Mouse (Mus musculus): Measurements from ENCODE around the gene Gpn2.

The Gpn2 gene

GRCm38 (mm10) chr4:133624830-133625229 lies 40.7 kb downstream of the Gpn2 start:
- DNase-seq (ENCODE audit: low spot score in 2 of 2): no peak

GRCm38 (mm10) chr4:133625621-133626071 lies 41.5 kb downstream of the Gpn2 start:
- no peak for DNase-seq (ENCODE audit: low spot score in 2 of 2)

DNA sequence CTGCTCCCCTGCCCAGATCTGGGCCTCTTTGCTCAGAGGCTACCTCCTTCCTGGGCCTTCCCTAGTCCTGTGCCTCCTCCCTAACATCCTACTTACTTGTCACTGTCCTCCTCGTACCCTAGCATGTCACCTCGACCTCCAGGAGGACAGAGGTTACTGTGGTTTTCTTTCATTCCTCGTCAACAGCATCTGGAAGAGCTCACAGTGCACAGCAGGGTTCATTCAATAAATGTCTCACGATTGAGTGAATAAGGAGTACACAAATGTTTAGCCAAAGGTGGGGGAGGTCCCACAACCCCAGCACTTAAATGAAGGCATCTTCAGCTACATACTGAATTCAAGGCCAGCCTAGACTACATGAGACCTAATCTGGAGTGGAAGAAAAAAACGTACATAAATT lies 42.1 kb downstream of the Gpn2 start:
- no peak for DNase-seq (ENCODE audit: low spot score in 2 of 2)

- no peak for DNase-seq (ENCODE audit: low spot score in 2 of 2)
These were observed 42.5 kb downstream of the Gpn2 start for GRCm38 (mm10) chr4:133626621-133627020.

- no peak for DNase-seq (ENCODE audit: low spot score in 2 of 2)
These were observed 42.9 kb downstream of the Gpn2 start for GRCm38 (mm10) chr4:133627039-133627438.

DNA sequence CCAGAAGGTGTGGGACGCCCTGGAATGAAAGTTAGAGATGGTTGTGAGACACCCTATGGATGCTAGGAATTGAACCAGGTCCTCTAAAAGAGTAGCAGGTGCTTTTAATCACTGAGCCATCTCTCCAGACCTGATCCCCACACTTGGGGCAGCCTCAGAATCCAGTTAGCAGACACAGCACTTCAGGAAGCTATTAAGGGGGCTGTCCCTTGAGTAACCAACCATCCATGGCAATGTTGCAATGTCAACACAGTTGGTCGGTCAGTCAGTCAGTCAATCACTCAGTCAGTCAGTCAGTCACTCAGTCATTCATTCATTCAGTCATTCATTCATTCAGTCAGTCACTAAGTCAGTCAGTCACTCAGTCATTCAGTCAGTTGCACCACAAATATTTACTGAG lies 44.4 kb downstream of the Gpn2 start:
- DNase-seq (ENCODE audit: low spot score in 2 of 2): no peak

DNA sequence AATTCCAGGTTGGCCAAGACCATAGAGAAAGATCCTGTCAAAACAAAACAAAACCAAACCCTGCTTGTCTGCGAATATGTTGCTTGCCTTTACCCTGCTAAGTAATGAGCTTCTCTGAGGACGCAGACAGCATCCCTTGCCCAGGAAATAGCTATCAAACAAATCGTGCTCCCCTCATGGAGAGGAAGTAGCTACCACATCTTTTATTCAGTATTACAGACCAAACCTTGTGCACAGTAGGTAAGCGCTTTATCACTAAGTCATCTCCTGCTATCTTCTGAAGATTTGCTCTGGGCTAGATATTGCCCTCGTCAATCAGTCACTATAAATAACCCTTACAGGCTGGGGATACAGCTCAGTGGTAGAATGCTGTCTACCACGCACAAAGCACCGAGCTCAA lies 45.0 kb downstream of the Gpn2 start:
- DNase-seq (ENCODE audit: low spot score in 2 of 2): no peak

DNA sequence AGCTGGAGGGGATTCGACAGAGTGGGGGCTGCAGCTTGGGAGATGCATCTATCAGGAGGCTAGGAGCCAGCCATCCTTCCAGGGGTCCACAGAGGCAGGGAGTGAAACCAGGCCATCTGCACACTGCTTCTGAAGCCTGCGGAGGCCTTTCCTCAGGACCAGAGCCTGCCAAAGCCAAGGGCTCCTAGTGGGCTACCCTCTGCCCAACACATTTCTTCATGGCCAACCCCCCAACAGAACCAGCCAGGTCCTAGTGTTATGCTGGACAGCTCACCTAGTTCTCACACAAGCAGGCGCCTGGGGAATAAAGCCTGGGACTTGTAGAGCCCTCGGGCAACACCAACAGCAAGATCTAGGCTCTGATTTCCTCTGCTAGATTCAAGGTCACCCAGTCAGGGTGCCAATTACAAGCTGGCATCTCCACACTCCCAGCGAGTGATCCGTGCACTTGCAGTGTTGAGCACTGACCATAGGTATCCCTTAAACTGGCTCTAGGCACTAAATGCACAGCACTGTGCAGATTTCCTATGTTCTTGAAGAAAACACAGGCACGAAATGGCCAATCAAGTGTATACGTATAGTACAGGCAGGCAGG lies 46.3 kb downstream of the Gpn2 start:
- DNase-seq (ENCODE audit: low spot score in 2 of 2): no peak

DNA sequence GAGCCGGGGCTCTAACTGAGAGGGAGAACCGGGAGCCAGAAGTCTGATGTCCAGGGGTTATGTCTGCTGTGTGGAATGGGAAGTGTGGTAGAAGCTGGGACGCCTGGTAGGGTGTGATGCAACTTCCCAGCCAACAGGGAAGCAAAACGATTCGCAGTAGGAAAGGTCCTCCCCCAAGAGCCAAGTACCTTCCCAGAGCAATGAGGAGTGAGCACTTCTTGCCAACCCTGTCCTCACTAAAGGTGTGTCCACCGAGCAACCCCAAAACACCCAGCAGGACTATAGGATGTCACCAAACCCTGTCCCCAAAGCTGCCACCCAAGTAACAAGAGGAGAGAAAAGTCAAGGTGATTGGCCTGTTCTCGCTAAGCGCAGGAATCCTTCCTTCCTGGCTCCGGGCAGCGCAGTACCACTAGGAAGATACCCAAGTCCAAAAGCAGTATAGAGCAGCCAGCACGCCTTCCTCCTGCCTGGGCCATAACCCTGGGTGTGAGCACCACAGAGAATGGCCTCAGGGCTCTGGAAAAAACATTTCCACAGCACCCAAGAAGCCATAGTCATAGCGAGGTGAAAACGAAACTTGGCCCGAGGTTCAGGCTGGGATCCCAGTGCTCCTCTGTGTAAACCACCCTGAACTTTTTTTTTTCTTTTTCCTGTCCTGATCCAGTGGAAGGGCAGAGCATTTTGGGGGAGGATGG lies 47.1 kb downstream of the Gpn2 start:
- no peak for DNase-seq (ENCODE audit: low spot score in 2 of 2)

DNA sequence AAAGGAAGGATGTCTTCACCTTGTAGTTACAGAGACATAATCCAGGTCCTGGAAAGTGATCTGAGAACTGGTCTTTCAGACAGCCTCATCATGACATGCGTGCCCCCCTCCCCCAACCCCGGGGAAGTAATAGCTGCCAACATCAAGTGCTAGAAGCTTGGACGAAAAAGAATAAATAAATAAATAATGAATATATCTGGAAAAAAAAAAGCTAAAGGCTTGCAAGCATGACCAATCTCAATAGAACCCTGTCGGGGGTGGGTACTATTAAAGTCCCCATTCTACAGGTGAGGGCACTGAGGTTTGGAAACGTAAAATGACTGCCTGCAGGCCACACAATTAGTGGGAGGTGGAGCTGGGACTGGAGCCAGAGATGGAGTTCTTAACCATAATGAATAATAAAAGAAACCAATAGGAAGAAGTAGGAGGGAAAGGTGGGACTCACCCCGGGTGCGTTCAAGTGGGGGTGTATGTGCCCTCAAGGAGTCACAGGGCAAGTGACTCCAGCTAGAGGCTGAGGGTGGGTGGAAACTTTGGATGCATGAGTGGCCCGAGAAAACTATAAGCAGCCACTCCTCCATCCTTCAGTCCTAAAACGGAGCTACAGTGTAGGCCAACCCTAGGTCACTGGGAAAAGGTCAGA lies 47.7 kb downstream of the Gpn2 start:
- no peak for DNase-seq (ENCODE audit: low spot score in 2 of 2)

- peak in 1 of 2 experiments; percentile 63 for DNase-seq (ENCODE audit: low spot score in 2 of 2)
These were observed 48.5 kb downstream of the Gpn2 start for GRCm38 (mm10) chr4:133632483-133633327.

DNA sequence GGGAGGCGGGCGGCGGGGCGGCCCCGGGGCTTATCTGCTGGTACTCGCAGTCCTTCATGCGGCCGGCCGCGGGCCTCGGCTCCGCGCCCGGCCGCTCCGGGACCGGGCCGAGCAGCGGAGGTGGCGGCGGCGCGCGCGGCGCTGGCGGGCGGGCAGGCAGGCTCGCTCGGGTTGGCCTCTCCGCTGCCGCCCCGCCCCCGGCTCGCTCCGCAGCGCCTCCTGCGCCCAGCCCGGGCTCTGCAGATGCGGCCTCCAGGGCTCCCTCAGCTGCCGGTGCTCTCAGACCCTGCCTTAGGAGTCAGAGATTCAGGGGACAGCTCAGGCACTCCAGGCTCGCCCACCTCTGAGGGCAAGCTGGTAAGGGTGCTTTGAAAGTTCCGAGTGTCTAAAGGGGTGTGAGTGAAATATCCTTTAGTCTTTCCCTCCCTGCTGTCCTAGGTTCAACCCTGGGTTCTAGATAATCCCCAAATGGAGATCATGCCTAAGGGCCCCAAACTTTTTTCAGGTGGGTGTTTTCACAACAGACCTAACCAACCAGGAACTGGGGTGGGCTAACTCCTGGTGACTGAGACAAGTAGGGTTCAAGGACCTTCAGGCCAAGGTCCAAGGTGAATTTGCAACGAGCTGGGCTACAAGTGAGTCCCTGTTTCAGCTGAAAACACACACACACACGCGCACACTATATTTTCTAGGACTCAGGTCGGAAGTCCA lies 49.3 kb downstream of the Gpn2 start:
- peak; percentile 80 to 93 for DNase-seq (ENCODE audit: low spot score in 2 of 2)

- DNase-seq (ENCODE audit: low spot score in 2 of 2): no peak
These were observed 49.9 kb downstream of the Gpn2 start for GRCm38 (mm10) chr4:133634043-133634410.

All from urinary bladder, adult 18-20 months (tissue).